Mouse (Mus musculus) kidney, adult 2 months (tissue): ENCODE data around the gene Srsf10. TPM values are rescaled to one million over a fixed set of nuclear protein-coding genes. Genes with fewer than 3 reads are reported as not detected.

Source experiments
- DNase-seq: peaks from one replicate; pipeline ENCODE4 v3.0.0; 2021
- H3K27ac ChIP-seq: fragments of 200-500 bp; 2 replicates; pipeline ENCODE4 v1.5.1; 2012; ENCODE audit warnings: low read depth, low read length, control low read depth, inconsistent platforms; ENCODE audit not compliant: insufficient read depth
- H3K27me3 ChIP-seq: fragments of 200-500 bp; replicated peaks from 2 replicates; pipeline ENCODE4 v1.6.1; 2012; ENCODE audit warnings: mild to moderate bottlenecking, moderate library complexity, low read length, inconsistent platforms; ENCODE audit not compliant: control insufficient read depth, insufficient read depth
- H3K36me3 ChIP-seq: fragments of 200-500 bp; 2 replicates; pipeline ENCODE4 v1.6.1; 2012; ENCODE audit warnings: mild to moderate bottlenecking, moderate library complexity, low read length, inconsistent platforms; ENCODE audit not compliant: control insufficient read depth, insufficient read depth
- H3K4me1 ChIP-seq: fragments of 200-500 bp; 2 replicates; pipeline ENCODE4 v1.6.1; 2011; ENCODE audit warnings: low read length; ENCODE audit not compliant: control insufficient read depth, insufficient read depth
- H3K4me3 ChIP-seq: fragments of 200-500 bp; 2 replicates; pipeline ENCODE4 v1.5.1; 2011; ENCODE audit warnings: mild to moderate bottlenecking, low read depth, low read length, control low read depth; ENCODE audit not compliant: insufficient read depth
- CTCF ChIP-seq: fragments of 200-500 bp; conservative IDR thresholded peaks from 2 replicates; pipeline ENCODE4 v1.5.1; 2011; ENCODE audit warnings: low read depth, mild to moderate bottlenecking, control low read depth, low read length, moderate library complexity, mixed read lengths; ENCODE audit not compliant: insufficient read depth, insufficient read length
- POLR2A ChIP-seq: fragments of 200-500 bp; IDR thresholded peaks from one replicate; pipeline ENCODE4 v1.6.1; 2011; ENCODE audit warnings: low read depth, low read length, control low read depth
- WGBS: fragments of 180-500 bp; shearing (Covaris S2); methylation state at CpG from one replicate; pipeline ENCODE4 v1.1.7; 2018; 5-methylcytosine and 5-hydroxymethylcytosine counted together
- polyA plus RNA-seq: library from polyadenylated mRNA; depleted of rRNA; stranded (reverse); fragments of >200 nt; gene quantifications from 2 replicates; pipeline ENCODE4 v1.2.3, GENCODE M21; 2012

Gene Srsf10
- polyA plus RNA-seq, 1 experiment, result 43.4 TPM

DNA sequence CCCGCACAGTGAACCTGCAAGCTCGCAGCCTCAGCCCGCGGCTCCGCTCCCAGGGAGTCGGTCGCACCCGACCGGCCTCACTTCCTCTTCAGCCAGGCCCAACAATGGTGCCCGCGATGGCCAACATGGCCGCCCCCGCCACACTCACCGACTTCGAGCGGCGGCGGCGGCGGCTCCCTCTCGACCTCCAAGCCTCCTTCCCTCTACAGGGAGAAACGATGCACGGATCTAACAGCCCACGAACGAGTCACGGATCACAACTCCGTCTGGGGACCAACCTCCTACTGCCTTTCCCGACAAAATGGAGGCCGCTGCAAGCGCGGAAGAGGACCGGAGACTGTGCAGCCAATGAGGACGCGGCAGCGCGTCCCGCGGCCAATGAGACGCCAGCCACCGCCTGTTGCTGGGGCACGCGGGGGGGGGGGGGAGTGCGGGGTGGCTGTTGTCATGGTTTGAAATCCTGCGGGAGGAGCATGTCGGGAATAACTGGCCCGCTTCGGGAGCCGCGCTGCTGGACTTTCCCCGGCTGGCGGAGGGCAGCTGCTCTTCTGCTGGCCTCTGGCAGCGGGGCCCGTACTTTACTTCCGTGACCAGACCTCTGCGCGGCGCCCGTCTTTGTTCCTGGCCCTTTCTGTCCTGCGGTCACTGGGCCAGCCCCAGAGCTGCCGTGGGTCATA, 18.1 kb downstream of the Srsf10 start, which contains the start of gene Pnrc2:
Pnrc2 (minus strand) TSS at position 325 of the 677 bp plus-strand sequence.
- Histone ChIP-seq H3K27ac (peak within 1 kb of the TSS; percentile 98), H3K4me1 (peaks cover 32% of the 10 kb centered on the region), H3K36me3 (peaks cover 14% of the 10 kb centered on the region; the same call in 1 of the 2 replicates), H3K4me3 (peak within 1 kb of the TSS; percentile 67), H3K27me3 (no peaks in the 10 kb centered on the region)
- WGBS, result under 1% methylated on average over 59 of the region's 60 CpGs
- TF ChIP-seq POLR2A (no peak), CTCF (no peak)
- DNase-seq, result peak; percentile 96

DNA sequence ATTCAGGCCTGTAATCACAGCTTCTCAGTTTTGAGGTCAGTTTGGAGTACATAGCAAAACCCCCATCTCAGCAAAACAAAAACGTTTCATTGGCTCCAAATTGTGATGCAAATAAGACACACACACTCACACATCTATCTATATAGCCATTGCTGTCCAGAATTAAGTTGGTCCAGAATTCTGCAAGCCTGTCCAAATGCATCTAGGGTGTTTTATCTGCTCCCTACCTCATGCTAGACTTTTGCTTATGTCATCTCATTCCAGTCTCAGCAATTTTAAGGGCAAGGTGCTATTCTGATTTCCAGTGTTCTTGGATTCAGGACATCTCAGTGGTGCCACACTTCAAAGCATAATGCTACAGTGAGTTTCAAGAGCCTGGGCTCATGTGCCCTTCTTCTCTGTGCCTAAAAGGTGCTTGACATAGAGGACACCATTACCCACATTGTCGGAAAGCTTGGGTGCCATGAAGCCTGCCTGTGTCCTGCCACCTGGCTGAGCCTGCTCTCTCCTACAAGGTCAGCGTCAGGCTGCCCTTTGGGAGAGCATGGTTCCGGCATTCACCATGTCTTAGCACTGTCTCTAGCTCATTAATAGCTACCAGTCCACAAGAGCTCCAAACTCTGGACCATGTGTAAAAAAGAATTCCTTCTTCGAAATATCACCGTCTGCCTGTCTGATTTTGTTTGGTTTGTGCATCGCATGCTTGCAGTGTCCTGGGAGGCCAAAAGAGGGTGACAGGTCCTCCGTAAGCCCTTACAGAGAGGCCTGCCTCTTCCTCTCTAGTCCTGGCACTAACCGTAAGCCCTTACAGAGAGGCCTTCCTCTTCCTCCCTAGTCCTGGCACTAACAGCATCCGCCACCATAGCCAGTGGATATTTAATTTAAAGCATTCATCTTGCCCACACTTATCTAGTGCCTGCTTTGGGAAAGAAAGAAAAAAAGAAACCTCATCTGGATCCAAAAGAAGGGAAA, 19.3 kb downstream of the Srsf10 start:
- 78% methylated on average over 10 of the region's 10 CpGs for WGBS
- TF ChIP-seq CTCF (no peak), POLR2A (no peak)
- H3K27ac ChIP-seq, result peak overlapping the region; percentile 98
- no peaks in the 10 kb centered on the region for H3K27me3 ChIP-seq
- no peak overlapping the region for H3K4me3 ChIP-seq
- DNase-seq, result no peak
- peaks cover 11% of the 10 kb centered on the region; the same call in 1 of the 2 replicates for H3K36me3 ChIP-seq
- peaks cover 26% of the 10 kb centered on the region for H3K4me1 ChIP-seq

DNA sequence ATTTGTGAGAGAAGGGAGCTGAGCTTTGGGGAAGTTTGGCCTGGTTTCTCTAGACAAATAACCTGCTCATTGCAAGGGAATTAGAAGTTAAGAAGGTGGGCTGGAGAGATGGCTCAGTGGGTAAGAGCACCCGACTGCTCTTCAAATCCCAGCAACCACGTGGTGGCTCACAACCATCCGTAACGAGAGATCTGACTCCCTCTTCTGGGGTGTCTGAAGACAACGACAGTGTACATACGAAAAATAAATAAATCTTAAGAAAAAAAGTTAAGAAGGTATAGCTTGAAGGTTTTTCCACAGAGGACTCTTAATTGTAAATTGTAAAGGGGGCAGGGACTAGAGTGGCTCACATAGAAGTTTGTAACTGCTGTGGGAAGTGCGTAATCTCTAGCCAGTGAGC, 20.0 kb downstream of the Srsf10 start:
- no peak for DNase-seq
- TF ChIP-seq CTCF (no peak), POLR2A (no peak)
- 55% methylated on average over 7 of the region's 7 CpGs for WGBS
- Histone ChIP-seq H3K4me3 (no peak overlapping the region), H3K4me1 (peaks cover 26% of the 10 kb centered on the region), H3K27me3 (no peaks in the 10 kb centered on the region), H3K36me3 (peaks cover 11% of the 10 kb centered on the region; the same call in 1 of the 2 replicates), H3K27ac (peak overlapping the region; percentile 98)

DNA sequence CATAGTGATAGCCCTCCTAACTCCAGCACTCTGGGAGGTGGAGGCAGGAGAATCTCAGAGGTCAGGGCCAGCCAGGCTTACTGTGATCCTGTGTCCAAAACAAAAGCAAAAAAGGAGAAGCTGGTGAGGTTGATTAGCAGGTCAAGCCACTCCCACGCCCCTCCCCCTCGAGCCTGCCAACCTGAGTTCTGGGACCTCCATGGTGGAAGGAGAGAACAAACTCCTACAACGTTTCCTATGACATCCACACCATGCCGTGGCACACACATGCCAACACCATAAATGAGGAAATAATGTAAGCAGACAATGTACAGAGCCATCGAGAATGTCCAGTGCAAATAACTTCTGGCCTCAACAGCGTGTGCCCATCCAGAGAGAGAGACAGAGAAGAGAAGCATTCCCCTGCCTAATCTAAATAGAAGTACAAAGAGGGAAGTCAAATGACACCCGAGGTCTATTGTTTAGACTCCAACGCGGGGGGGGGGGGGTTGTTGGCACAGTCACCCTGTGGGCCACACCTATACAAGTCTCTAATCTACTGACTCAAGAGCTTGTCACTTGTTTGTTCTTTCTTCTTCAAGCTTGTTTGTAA, 20.5 kb downstream of the Srsf10 start:
- Histone ChIP-seq H3K4me1 (peaks cover 24% of the 10 kb centered on the region), H3K4me3 (0 out of 2 replicates have a peak overlapping the region, but pooled peaks have one; percentile 1), H3K36me3 (peaks cover 10% of the 10 kb centered on the region; the same call in 1 of the 2 replicates), H3K27ac (peak overlapping the region; percentile 76), H3K27me3 (no peaks in the 10 kb centered on the region)
- WGBS, result 16% methylated on average over 9 of the region's 9 CpGs
- peak; percentile 71 for DNase-seq
- TF ChIP-seq POLR2A (no peak), CTCF (no peak)

DNA sequence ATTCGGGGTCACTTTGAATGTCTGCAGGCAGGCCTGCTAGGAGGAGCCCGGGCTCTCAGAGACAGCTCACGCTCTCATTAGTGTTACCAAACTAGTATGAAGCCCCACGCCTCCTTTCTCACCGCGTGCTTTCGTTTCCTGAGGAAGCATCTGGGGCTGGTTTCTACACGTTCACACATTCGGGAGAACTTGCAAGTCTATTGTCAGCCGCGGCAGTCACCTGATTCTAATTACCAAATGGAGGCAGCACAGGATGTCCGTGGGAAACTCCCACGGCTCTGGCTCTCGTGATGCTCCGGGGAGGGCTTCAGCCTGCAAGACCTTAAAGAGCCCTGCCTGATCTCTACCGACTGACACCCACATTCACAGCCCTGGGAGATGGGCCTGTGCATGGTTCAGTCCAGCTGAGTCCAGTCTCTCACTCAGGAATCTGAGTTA, 21.1 kb downstream of the Srsf10 start:
- H3K4me3 ChIP-seq, result 0 out of 2 replicates have a peak overlapping the region, but pooled peaks have one; percentile 1
- WGBS, result 3% methylated on average over 16 of the region's 16 CpGs

DNA sequence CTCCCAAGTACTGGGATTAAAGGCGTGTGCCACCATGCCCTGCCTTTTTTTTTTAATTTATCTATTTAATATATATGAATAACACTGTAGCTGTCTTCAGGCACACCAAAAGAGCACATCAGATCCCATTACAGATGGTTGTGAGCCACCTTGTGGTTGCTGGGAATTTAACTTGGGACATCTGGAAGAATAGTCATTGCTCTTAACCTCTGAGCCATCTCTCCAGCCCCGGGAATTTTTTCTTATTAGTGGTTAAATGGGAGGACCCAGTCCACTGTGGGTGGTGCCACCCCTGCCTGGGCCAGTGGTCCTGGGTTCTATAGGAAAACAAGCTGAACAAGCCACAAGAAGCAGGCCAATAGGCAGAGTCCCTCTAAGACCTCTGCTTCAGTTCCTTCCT, 22.2 kb downstream of the Srsf10 start:
- DNase-seq, result peak; percentile 64
- H3K4me3 ChIP-seq, result no peak overlapping the region
- 42% methylated on average over 2 of the region's 2 CpGs for WGBS
- no peaks in the 10 kb centered on the region for H3K36me3 ChIP-seq
- H3K27me3 ChIP-seq, result no peaks in the 10 kb centered on the region
- H3K27ac ChIP-seq, result no peak overlapping the region
- peak; percentile 20; the same call in 1 of the 2 replicates for TF ChIP-seq CTCF
- TF ChIP-seq POLR2A, result no peak
- H3K4me1 ChIP-seq, result peaks cover 19% of the 10 kb centered on the region

More for the DNA sequence above, 21.1 kb downstream of the Srsf10 start:
- TF ChIP-seq CTCF (no peak), POLR2A (no peak)
- H3K36me3 ChIP-seq, result peaks cover 7% of the 10 kb centered on the region; the same call in 1 of the 2 replicates
- peak overlapping the region; percentile 76 for H3K27ac ChIP-seq
- H3K4me1 ChIP-seq, result peaks cover 24% of the 10 kb centered on the region
- peak; percentile 91 for DNase-seq
- H3K27me3 ChIP-seq, result no peaks in the 10 kb centered on the region

DNA sequence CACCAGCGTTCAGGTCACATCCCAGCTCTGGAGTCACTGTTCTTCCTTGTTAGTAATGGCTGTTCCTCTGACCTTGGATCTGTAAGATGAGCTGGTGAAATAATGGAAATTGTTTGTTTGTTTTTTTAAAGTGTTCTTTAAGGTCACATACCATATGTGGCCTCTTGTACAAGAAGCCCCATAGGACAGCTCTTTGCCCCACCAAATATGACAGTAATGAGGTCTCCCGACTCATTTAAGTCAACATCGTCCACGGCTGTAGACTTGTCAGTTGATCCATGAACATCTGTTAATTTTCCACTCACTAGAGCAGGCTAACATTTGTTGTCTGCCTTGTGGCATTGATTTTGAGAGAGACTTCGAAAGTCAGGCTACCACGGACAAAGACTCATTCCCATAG, 23.5 kb downstream of the Srsf10 start:
- no peak overlapping the region for H3K4me3 ChIP-seq
- WGBS, result 59% methylated on average over 6 of the region's 6 CpGs
- H3K4me1 ChIP-seq, result peaks cover 23% of the 10 kb centered on the region
- no peak overlapping the region for H3K27ac ChIP-seq
- no peaks in the 10 kb centered on the region for H3K27me3 ChIP-seq
- TF ChIP-seq POLR2A (no peak), CTCF (no peak)
- no peaks in the 10 kb centered on the region for H3K36me3 ChIP-seq
- DNase-seq, result no peak
